Mouse (Mus musculus): ENCODE data around the gene Bcl11a. TPM values are rescaled to one million over a fixed set of nuclear protein-coding genes. Genes with fewer than 3 reads are reported as not detected.

Gene Bcl11a
- total and polyA plus RNA-seq, 3 experiments = 0.81 to 5.9 (median 4.3) TPM

- DNase-seq = no peak
Measured at GRCm38 (mm10) chr11:24203489-24203888, 125.6 kb downstream of the Bcl11a start.

DNA sequence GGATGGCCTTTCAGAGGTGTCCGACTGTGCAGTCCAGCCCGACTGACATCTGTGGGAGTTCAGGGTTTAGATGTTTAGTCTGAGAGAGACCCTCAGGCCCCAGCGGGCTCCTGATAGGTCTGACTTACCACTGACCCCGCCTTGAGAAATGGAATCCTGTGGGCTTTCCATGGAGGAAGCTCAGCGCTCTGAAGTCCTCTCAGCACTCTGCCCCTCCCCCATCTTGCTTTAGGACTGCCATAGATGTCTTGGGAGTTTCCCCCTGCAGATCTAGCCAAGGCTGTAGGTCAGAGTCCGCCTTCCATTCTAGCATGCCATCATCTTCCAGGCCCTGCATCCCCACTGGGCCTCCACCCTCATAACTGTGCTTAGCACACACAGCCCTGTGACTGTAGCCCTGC, 131.1 kb downstream of the Bcl11a start:
- DNase-seq = no peak

- DNase-seq = no peak
Measured at GRCm38 (mm10) chr11:24214509-24215134, 136.8 kb downstream of the Bcl11a start.

- DNase-seq = no peak
Measured at GRCm38 (mm10) chr11:24217741-24218333, 140.0 kb downstream of the Bcl11a start.

DNA sequence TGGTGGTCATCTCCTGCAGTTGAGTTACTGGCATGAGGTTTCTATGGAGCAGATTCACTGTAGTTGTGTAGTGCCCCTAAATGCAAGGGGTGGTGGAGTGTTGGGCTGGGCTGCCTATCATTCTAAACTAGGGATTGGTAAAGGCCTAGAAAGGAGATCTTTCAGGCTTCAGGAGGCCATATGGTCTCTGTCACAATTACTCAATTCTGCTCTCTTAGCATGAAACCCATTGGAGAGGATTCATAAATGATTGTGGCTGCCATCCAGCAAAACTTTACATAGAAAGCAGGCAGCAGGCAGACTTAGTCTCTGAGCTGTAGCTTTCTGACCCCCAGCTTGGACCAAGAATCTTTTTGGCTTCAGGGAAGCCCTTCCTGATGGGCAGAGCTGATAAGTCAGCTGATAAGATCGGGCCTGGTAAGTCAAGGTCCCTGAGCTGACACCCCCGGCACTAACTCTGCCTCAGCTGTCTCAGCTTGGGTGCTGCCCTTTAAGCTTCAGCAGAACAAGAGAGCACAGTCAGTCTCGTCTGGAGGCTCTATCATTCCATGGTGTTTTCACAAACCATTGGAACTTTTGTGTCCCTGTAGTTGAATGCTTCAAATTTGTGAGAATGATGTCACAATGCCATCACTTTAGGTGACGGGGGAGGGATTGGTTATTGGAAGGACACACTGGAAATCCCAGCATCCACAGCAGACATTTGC, 143.9 kb downstream of the Bcl11a start:
- no peak for DNase-seq

Other genes starting within 250 kb of the Bcl11a start
- gene Papolg, start 182.8 kb upstream of the Bcl11a start, total RNA-seq (2021) = 10 to 100 TPM; 10.6 to 14.0 TPM
- gene Papolg, start 182.8 kb upstream of the Bcl11a start, polyA plus RNA-seq (2012; rRNA removed) = 1.2 and 1.3 TPM in 2 replicates
- gene A830031A19Rik, start 3.0 kb upstream of the Bcl11a start, total RNA-seq (2021) = not detected
- gene A830031A19Rik, start 3.0 kb upstream of the Bcl11a start, polyA plus RNA-seq (2012; rRNA removed) = not detected in 2 replicates

All from adrenal gland, adult 2 months (tissue).